Mouse (Mus musculus) bone marrow macrophage, adult 2 months (primary cell): Measurements from ENCODE around the gene Pacsin1.

Experiments used
- CTCF ChIP-seq: IDR thresholded peaks from 2 replicates; pipeline ENCODE4 v1.5.1; 2012; ENCODE audit warnings: low read depth, mild to moderate bottlenecking, low read length, moderate library complexity
- POLR2A ChIP-seq: IDR thresholded peaks from 2 replicates; pipeline ENCODE4 v1.6.1; 2012; ENCODE audit warnings: mild to moderate bottlenecking, low read depth, low read length, borderline replicate concordance

GRCm38 (mm10) chr17:27751314-27752202 lies 96.2 kb downstream of the Pacsin1 start:
- TF ChIP-seq CTCF (no peak), POLR2A (no peak)
